In the genomic region with DNA sequence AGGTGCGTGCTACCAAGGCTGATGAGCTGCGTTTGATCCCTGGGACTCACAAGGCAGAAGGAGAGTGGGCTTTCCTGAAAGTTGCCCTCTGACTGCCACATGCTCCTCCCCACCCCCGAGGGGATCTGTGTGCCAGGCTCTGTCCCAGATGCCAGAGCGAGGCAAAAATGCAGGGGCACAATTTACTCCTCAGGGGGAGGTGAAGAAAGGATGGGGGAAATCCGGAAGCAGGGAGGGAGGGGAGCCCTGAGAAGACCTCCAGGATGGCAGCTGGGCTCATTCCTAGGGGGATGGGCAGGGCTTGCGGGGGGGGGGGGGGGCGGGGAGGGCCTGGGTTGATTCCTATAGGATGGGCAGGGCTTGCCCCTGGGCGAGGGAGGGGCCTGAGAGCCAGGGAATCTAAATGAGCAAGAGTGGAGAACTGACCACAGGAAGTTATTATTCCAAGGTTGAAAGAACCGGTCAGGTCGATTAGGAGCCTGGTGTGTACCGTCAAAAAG, we compare ENCODE assay signal across 14 mouse cellular contexts.
DNase-seq lines count a peak whose midpoint lies in the region; ATAC-seq and TF ChIP-seq lines count a peak whose summit lies in the region.
"Had no signal": no experiment of that assay in that cellular context is flagged by ENCODE, and none has a peak within 500 bp of the region (broad histone marks: within the 10 kb centered on the region; RNA-seq: fewer than 3 reads in every experiment).

No protein-coding gene starts in this region.

- 28% methylated on average over 9 of the region's 11 CpGs for WGBS in hindbrain, embryonic 10.5 days
- WGBS in hindbrain, embryonic 14.5 days, result 28% methylated on average over 9 of the region's 11 CpGs
- 28% methylated on average over 9 of the region's 11 CpGs for WGBS in stomach, embryonic 14.5 days
- WGBS in stomach, postnatal 0 days, result 46% methylated on average over 9 of the region's 11 CpGs
- WGBS in embryonic facial prominence, embryonic 10.5 days, result 18% methylated on average over 10 of the region's 11 CpGs

- H3K27ac ChIP-seq in hindbrain, embryonic 10.5 days, result 0 out of 2 replicates have a peak overlapping the region, but pooled peaks have one; percentile 37
- H3K27ac ChIP-seq in hindbrain, embryonic 14.5 days, result no peak overlapping the region
- H3K27ac ChIP-seq in stomach, embryonic 14.5 days (ENCODE audit: low read length), result no peak overlapping the region
- H3K27ac ChIP-seq in stomach, postnatal 0 days (replicated peaks), result no peak overlapping the region
- H3K27ac ChIP-seq in embryonic facial prominence, embryonic 10.5 days (replicated peaks), result peak overlapping the region; percentile 45
- H3K27ac ChIP-seq: intestine, embryonic 15.5 days had no signal

- no peak overlapping the region for H3K4me2 ChIP-seq in hindbrain, embryonic 14.5 days (replicated peaks)
- no peak overlapping the region for H3K4me2 ChIP-seq in stomach, embryonic 14.5 days (replicated peaks; ENCODE audit: low read depth, low read length)
- no peak overlapping the region for H3K4me2 ChIP-seq in stomach, postnatal 0 days (replicated peaks; ENCODE audit: low read depth)
- H3K4me2 ChIP-seq: heart, embryonic 11.5 days; intestine, embryonic 15.5 days had no signal

- H3K9ac ChIP-seq in hindbrain, embryonic 14.5 days, result no peak overlapping the region
- no peak overlapping the region for H3K9ac ChIP-seq in stomach, embryonic 14.5 days (replicated peaks; ENCODE audit: low read depth, low read length)
- H3K9ac ChIP-seq in stomach, postnatal 0 days (ENCODE audit: low read length), result no peak overlapping the region
- H3K9ac ChIP-seq: intestine, embryonic 15.5 days had no signal

- TF ChIP-seq EP300 in stomach, postnatal 0 days (optimal IDR thresholded peaks at IDR 0.05), result no peak

- no peaks in the 10 kb centered on the region for H3K36me3 ChIP-seq in hindbrain, embryonic 10.5 days
- no peaks in the 10 kb centered on the region for H3K36me3 ChIP-seq in hindbrain, embryonic 14.5 days (replicated peaks; ENCODE audit: control insufficient read depth, insufficient read depth)
- H3K36me3 ChIP-seq in stomach, embryonic 14.5 days (ENCODE audit: control insufficient read depth, insufficient read depth, low read length), result no peaks in the 10 kb centered on the region
- H3K36me3 ChIP-seq in stomach, postnatal 0 days (ENCODE audit: control insufficient read depth, insufficient read depth, low read length), result no peaks in the 10 kb centered on the region
- H3K36me3 ChIP-seq in embryonic facial prominence, embryonic 10.5 days (replicated peaks), result no peaks in the 10 kb centered on the region
- H3K36me3 ChIP-seq: intestine, embryonic 15.5 days had no signal

- no peak overlapping the region for H3K4me3 ChIP-seq in hindbrain, embryonic 10.5 days
- H3K4me3 ChIP-seq in hindbrain, embryonic 14.5 days (replicated peaks; ENCODE audit: low read length), result no peak overlapping the region
- no peak overlapping the region for H3K4me3 ChIP-seq in stomach, embryonic 14.5 days (ENCODE audit: low read depth, low read length)
- no peak overlapping the region for H3K4me3 ChIP-seq in stomach, postnatal 0 days (ENCODE audit: low read depth, low read length)
- H3K4me3 ChIP-seq in embryonic facial prominence, embryonic 10.5 days, result peak overlapping the region; percentile 33
- H3K4me3 ChIP-seq: intestine, embryonic 15.5 days had no signal

- no peaks in the 10 kb centered on the region for H3K27me3 ChIP-seq in hindbrain, embryonic 10.5 days (ENCODE audit: insufficient read depth, poor library complexity, severe bottlenecking)
- H3K27me3 ChIP-seq in hindbrain, embryonic 14.5 days (ENCODE audit: control insufficient read depth, insufficient read depth, low read length), result no peaks in the 10 kb centered on the region
- no peaks in the 10 kb centered on the region for H3K27me3 ChIP-seq in stomach, embryonic 14.5 days (ENCODE audit: control insufficient read depth, insufficient read depth, low read length)
- H3K27me3 ChIP-seq in stomach, postnatal 0 days (ENCODE audit: control insufficient read depth, insufficient read depth, low read length), result no peaks in the 10 kb centered on the region
- no peaks in the 10 kb centered on the region for H3K27me3 ChIP-seq in embryonic facial prominence, embryonic 10.5 days (replicated peaks; ENCODE audit: low read depth, poor library complexity, severe bottlenecking)
- H3K27me3 ChIP-seq: intestine, embryonic 15.5 days; Patski had no signal

- ATAC-seq in hindbrain, embryonic 14.5 days (ENCODE audit: low FRiP score), result no peak
- ATAC-seq in stomach, embryonic 14.5 days (ENCODE audit: insufficient number of reproducible peaks, insufficient read depth, low FRiP score, low read depth), result peak; percentile 49; the same call in 1 of the 2 replicates
- ATAC-seq in stomach, postnatal 0 days (ENCODE audit: low FRiP score, low TSS enrichment), result no peak
- ATAC-seq: intestine, embryonic 15.5 days; Patski had no signal

- TF ChIP-seq CTCF in stomach, postnatal 0 days (IDR thresholded peaks at IDR 0.05; ENCODE audit: low read depth), result no peak

- no peaks in the 10 kb centered on the region for H3K9me3 ChIP-seq in hindbrain, embryonic 10.5 days
- H3K9me3 ChIP-seq in hindbrain, embryonic 14.5 days (ENCODE audit: control insufficient read depth, low read length), result no peaks in the 10 kb centered on the region
- H3K9me3 ChIP-seq in stomach, embryonic 14.5 days (ENCODE audit: control insufficient read depth, low read depth, low read length), result no peaks in the 10 kb centered on the region
- H3K9me3 ChIP-seq in stomach, postnatal 0 days (ENCODE audit: control insufficient read depth, low read length), result no peaks in the 10 kb centered on the region
- H3K9me3 ChIP-seq in embryonic facial prominence, embryonic 10.5 days, result no peaks in the 10 kb centered on the region
- H3K9me3 ChIP-seq: intestine, embryonic 15.5 days had no signal

- peak; percentile 47 for DNase-seq in hindbrain, embryonic 10.5 days (ENCODE audit: low spot score)
- DNase-seq in hindbrain, embryonic 14.5 days (ENCODE audit: low spot score), result no peak
- no peak for DNase-seq in stomach, postnatal 0 days (ENCODE audit: low spot score)
- peak; percentile 63 for DNase-seq in embryonic facial prominence, embryonic 10.5 days (ENCODE audit: low spot score)
- no peak for DNase-seq in T-cell, adult 2 months (ENCODE audit: low spot score)
- no peak for DNase-seq in cerebellum, adult 11-12 months
- DNase-seq: adrenal gland, postnatal 10 days; liver; right cerebral cortex, postnatal 14 days; thymus, postnatal 14 days had no signal

- H3K4me1 ChIP-seq in hindbrain, embryonic 10.5 days (replicated peaks), result peaks cover 13% of the 10 kb centered on the region
- no peaks in the 10 kb centered on the region for H3K4me1 ChIP-seq in hindbrain, embryonic 14.5 days (replicated peaks; ENCODE audit: control insufficient read depth, insufficient read depth, low read length)
- no peaks in the 10 kb centered on the region for H3K4me1 ChIP-seq in stomach, embryonic 14.5 days (ENCODE audit: control insufficient read depth, insufficient read depth, low read length)
- H3K4me1 ChIP-seq in stomach, postnatal 0 days (replicated peaks; ENCODE audit: control insufficient read depth, insufficient read depth), result no peaks in the 10 kb centered on the region
- peaks cover 17% of the 10 kb centered on the region for H3K4me1 ChIP-seq in embryonic facial prominence, embryonic 10.5 days

Comparison
In these comparisons a context has a peak if more than half of its experiments do, and no peak if none do; other contexts are left out.
1. DNase-seq: peak in hindbrain, embryonic 10.5 days (single experiment) and embryonic facial prominence, embryonic 10.5 days (single experiment); none in hindbrain, embryonic 14.5 days (single experiment), stomach, postnatal 0 days (single experiment), T-cell, adult 2 months (single experiment) and cerebellum, adult 11-12 months (single experiment).
2. H3K27ac ChIP-seq: peak in hindbrain, embryonic 10.5 days (single experiment) and embryonic facial prominence, embryonic 10.5 days (single experiment); none in hindbrain, embryonic 14.5 days (single experiment), stomach, embryonic 14.5 days (single experiment) and stomach, postnatal 0 days (single experiment).